Mouse (Mus musculus): Measurements from ENCODE around the gene Col1a2. TPM values are rescaled to one million over a fixed set of nuclear protein-coding genes. Genes with fewer than 3 reads are reported as not detected.

Col1a2 gene
- total and polyA plus RNA-seq, 3 experiments, result not detected

- Histone ChIP-seq H3K36me3 (ENCODE audit: control insufficient read depth in 1 of 2, insufficient read depth in 2 of 2, low read length in 2 of 2) (no peaks in the 10 kb centered on the region), H3K79me2 (ENCODE audit: control insufficient read depth, insufficient read depth, low read length, poor library complexity) (no peaks in the 10 kb centered on the region)
These were observed 75.0 kb downstream of the Col1a2 start for GRCm38 (mm10) chr6:4579620-4580019.

GRCm38 (mm10) chr6:4583485-4583884 lies 78.9 kb downstream of the Col1a2 start:
- H3K4me1 ChIP-seq (ENCODE audit: control insufficient read depth in 1 of 2, insufficient read depth in 2 of 2, low read length in 2 of 2), result no peaks in the 10 kb centered on the region
- no peak for TF ChIP-seq POLR2AphosphoS5 (IDR thresholded peaks at IDR 0.05; ENCODE audit: borderline replicate concordance, low read depth, low read length)
- TF ChIP-seq MAX (IDR thresholded peaks at IDR 0.05; ENCODE audit: low read length), result no peak
- TF ChIP-seq RAD21 (IDR thresholded peaks at IDR 0.05; ENCODE audit: low read depth, low read length), result no peak
- no peak for TF ChIP-seq MAFK (IDR thresholded peaks at IDR 0.05; ENCODE audit: borderline replicate concordance, low read depth, low read length)
- TF ChIP-seq ELF1 (IDR thresholded peaks at IDR 0.05; ENCODE audit: low read depth, low read length), result no peak
- TF ChIP-seq HCFC1 (IDR thresholded peaks at IDR 0.05; ENCODE audit: low read depth, low read length), result no peak
- TF ChIP-seq JUND (IDR thresholded peaks at IDR 0.05; ENCODE audit: low read depth, low read length), result no peak
- no peak for TF ChIP-seq NELFE (IDR thresholded peaks at IDR 0.05; ENCODE audit: low read depth, low read length)
- no peak for TF ChIP-seq CTCF (IDR thresholded peaks at IDR 0.05 in 2 of 3, conservative IDR thresholded peaks at IDR 0.05 in 1 of 3; ENCODE audit: control insufficient read depth in 1 of 3, insufficient read depth in 1 of 3, low read depth in 2 of 3, low read length in 3 of 3, poor library complexity in 1 of 3, severe bottlenecking in 1 of 3)
- no peak for TF ChIP-seq POLR2A (IDR thresholded peaks at IDR 0.05; ENCODE audit: control insufficient read depth in 1 of 2, insufficient read depth in 1 of 2, low read depth in 1 of 2, low read length in 2 of 2, poor library complexity in 1 of 2)
- no peak for TF ChIP-seq E2F4 (IDR thresholded peaks at IDR 0.05; ENCODE audit: borderline replicate concordance, low read depth, low read length)
- TF ChIP-seq ZKSCAN1 (IDR thresholded peaks at IDR 0.05; ENCODE audit: low read depth, low read length), result no peak
- no peak for TF ChIP-seq ZNF384 (IDR thresholded peaks at IDR 0.05; ENCODE audit: low read depth, low read length)
- no peak for TF ChIP-seq CHD2 (IDR thresholded peaks at IDR 0.05; ENCODE audit: low read length)
- no peak for TF ChIP-seq MYC (IDR thresholded peaks at IDR 0.05; ENCODE audit: low read depth, low read length)
- TF ChIP-seq BHLHE40 (IDR thresholded peaks at IDR 0.05; ENCODE audit: borderline replicate concordance, low read depth, low read length), result no peak
- TF ChIP-seq ETS1 (IDR thresholded peaks at IDR 0.05; ENCODE audit: low read depth, low read length), result no peak
- H3K9ac ChIP-seq (ENCODE audit: control insufficient read depth, low read depth, low read length, poor library complexity, severe bottlenecking), result no peak overlapping the region

More at GRCm38 (mm10) chr6:4579620-4580019, 75.0 kb downstream of the Col1a2 start:
- no peaks in the 10 kb centered on the region for H3K4me1 ChIP-seq (ENCODE audit: control insufficient read depth in 1 of 2, insufficient read depth in 2 of 2, low read length in 2 of 2)
- no peak overlapping the region for H3K9ac ChIP-seq (ENCODE audit: control insufficient read depth, low read depth, low read length, poor library complexity, severe bottlenecking)
- no peak overlapping the region for H3K27ac ChIP-seq (ENCODE audit: control insufficient read depth, low read depth, low read length)
- no peak for DNase-seq (ENCODE audit: low read depth, low spot score)
- no peaks in the 10 kb centered on the region for H3K9me3 ChIP-seq (replicated peaks; ENCODE audit: insufficient read depth, low read length)
- H3K4me3 ChIP-seq (ENCODE audit: control insufficient read depth in 1 of 2, insufficient read depth in 1 of 2, low read depth in 2 of 2, low read length in 2 of 2), result no peak overlapping the region
- no peak for TF ChIP-seq KAT2A (conservative IDR thresholded peaks at IDR 0.05; ENCODE audit: low read depth, low read length)
- no peak for TF ChIP-seq UBTF (IDR thresholded peaks at IDR 0.05; ENCODE audit: borderline replicate concordance, insufficient read depth, low read depth, low read length)
- no peak for TF ChIP-seq CHD1 (IDR thresholded peaks at IDR 0.05; ENCODE audit: low read depth, low read length)
- no peak for TF ChIP-seq MYC (IDR thresholded peaks at IDR 0.05; ENCODE audit: low read depth, low read length)
- no peak for TF ChIP-seq E2F4 (IDR thresholded peaks at IDR 0.05; ENCODE audit: borderline replicate concordance, low read depth, low read length)
- no peak for TF ChIP-seq TBP (IDR thresholded peaks at IDR 0.05; ENCODE audit: low read depth, low read length)
- TF ChIP-seq SMC3 (IDR thresholded peaks at IDR 0.05; ENCODE audit: low read depth, low read length), result no peak
- TF ChIP-seq MAFK (IDR thresholded peaks at IDR 0.05; ENCODE audit: borderline replicate concordance, low read depth, low read length), result no peak
- H3K27me3 ChIP-seq (ENCODE audit: control insufficient read depth in 1 of 2, insufficient read depth in 2 of 2, low read length in 2 of 2), result peaks cover 2 to 10% of the 10 kb centered on the region in 2 experiments

More at GRCm38 (mm10) chr6:4583485-4583884, 78.9 kb downstream of the Col1a2 start:
- no peaks in the 10 kb centered on the region for H3K79me2 ChIP-seq (ENCODE audit: control insufficient read depth, insufficient read depth, low read length, poor library complexity)
- H3K27me3 ChIP-seq (ENCODE audit: control insufficient read depth in 1 of 2, insufficient read depth in 2 of 2, low read length in 2 of 2), result peaks cover 7 to 10% of the 10 kb centered on the region in 2 experiments
- DNase-seq (ENCODE audit: low read depth, low spot score), result no peak
- no peaks in the 10 kb centered on the region for H3K9me3 ChIP-seq (replicated peaks; ENCODE audit: insufficient read depth, low read length)
- H3K36me3 ChIP-seq (ENCODE audit: control insufficient read depth in 1 of 2, insufficient read depth in 2 of 2, low read length in 2 of 2), result no peaks in the 10 kb centered on the region
- no peak overlapping the region for H3K4me3 ChIP-seq (ENCODE audit: control insufficient read depth in 1 of 2, insufficient read depth in 1 of 2, low read depth in 2 of 2, low read length in 2 of 2)
- no peak overlapping the region for H3K27ac ChIP-seq (ENCODE audit: control insufficient read depth, low read depth, low read length)

Measured in MEL (cell line).